Mouse (Mus musculus) CH12.LX (cell line): Measurements from ENCODE around the gene Tspo2. TPM values are rescaled to one million over a fixed set of nuclear protein-coding genes. Genes with fewer than 3 reads are reported as not detected.

ENCODE experiments used
- DNase-seq: peaks from one replicate; pipeline ENCODE4 v3.0.0-alpha.2; 2013; ENCODE audit errors: extremely low read depth
- H3K27ac ChIP-seq: 2 replicates; pipeline ENCODE4 v1.5.1; 2012; ENCODE audit warnings: low read depth, mild to moderate bottlenecking, control low read depth, moderate library complexity; ENCODE audit not compliant: insufficient read depth
- H3K27me3 ChIP-seq: replicated peaks from 2 replicates; pipeline ENCODE3; 2012; ENCODE audit warnings: inconsistent platforms
- H3K36me3 ChIP-seq, 2 experiments: replicated peaks in 1 of 2; 2 replicates each; pipeline versions ENCODE3 to v1.6.1; 2012; ENCODE audit warnings: inconsistent platforms in 1 of 2, low read length in 1 of 2, mild to moderate bottlenecking in 1 of 2, mixed read lengths in 1 of 2, moderate library complexity in 1 of 2; ENCODE audit not compliant: control insufficient read depth in 1 of 2, insufficient read depth in 1 of 2
- H3K4me1 ChIP-seq, 2 experiments: 2 replicates each; pipeline ENCODE4 v1.6.1; 2012; ENCODE audit warnings: inconsistent platforms in 1 of 2, moderate library complexity in 1 of 2; ENCODE audit not compliant: insufficient read depth in 2 of 2, control insufficient read depth in 1 of 2
- H3K4me2 ChIP-seq: 2 replicates; pipeline ENCODE4 v1.6.1; 2012; ENCODE audit warnings: low read depth, mild to moderate bottlenecking, control low read depth; ENCODE audit not compliant: poor library complexity, insufficient read depth, severe bottlenecking
- H3K4me3 ChIP-seq, 3 experiments: fragments of 150-350 bp in 1 of 3; sonication (generic) in 1 of 3; replicated peaks in 1 of 3; 2 replicates each; pipeline versions ENCODE3 to v1.5.1; 2011 to 2012; ENCODE audit warnings: low read depth in 2 of 3, low read length in 2 of 3, mild to moderate bottlenecking in 2 of 3, moderate library complexity in 2 of 3, control low read depth in 1 of 3, improper control_type of control experiment in 1 of 3, inconsistent platforms in 1 of 3, mixed read lengths in 1 of 3; ENCODE audit not compliant: poor library complexity in 1 of 3
- H3K79me2 ChIP-seq: replicated peaks from 2 replicates; pipeline ENCODE4 v1.6.1; 2012; ENCODE audit warnings: mild to moderate bottlenecking, moderate library complexity; ENCODE audit not compliant: control insufficient read depth, poor library complexity, insufficient read depth, severe bottlenecking; ENCODE audit errors: extremely low read depth
- H3K9ac ChIP-seq: 2 replicates; pipeline ENCODE4 v1.6.1; 2012; ENCODE audit warnings: low read depth, mild to moderate bottlenecking, control low read depth, moderate library complexity; ENCODE audit not compliant: insufficient read depth
- H3K9me3 ChIP-seq: replicated peaks from 2 replicates; pipeline ENCODE3; 2012; ENCODE audit warnings: low read length, inconsistent platforms, mixed read lengths
- BHLHE40 ChIP-seq: IDR thresholded peaks from 2 replicates; pipeline ENCODE4 v1.6.1; 2011; ENCODE audit warnings: mild to moderate bottlenecking, low read depth, low read length, improper control_type of control experiment
- CHD2 ChIP-seq: IDR thresholded peaks from 2 replicates; pipeline ENCODE4 v1.6.1; 2011; ENCODE audit warnings: low read length, improper control_type of control experiment
- CTCF ChIP-seq, 2 experiments: IDR thresholded peaks in 1 of 2; conservative IDR thresholded peaks in 1 of 2; 2 replicates each; pipeline ENCODE4 v1.5.1; 2011 to 2012; ENCODE audit warnings: low read depth in 2 of 2, low read length in 2 of 2, improper control_type of control experiment in 1 of 2, inconsistent platforms in 1 of 2, mild to moderate bottlenecking in 1 of 2, moderate library complexity in 1 of 2
- E2F4 ChIP-seq: IDR thresholded peaks from 2 replicates; pipeline ENCODE4 v1.6.1; 2011; ENCODE audit warnings: low read depth, low read length, improper control_type of control experiment; ENCODE audit not compliant: insufficient replicate concordance
- ELF1 ChIP-seq: IDR thresholded peaks from 2 replicates; pipeline ENCODE4 v1.6.1; 2014; ENCODE audit warnings: low read depth, mild to moderate bottlenecking, inconsistent platforms, low read length, improper control_type of control experiment
- GABPA ChIP-seq: IDR thresholded peaks from 2 replicates; pipeline ENCODE4 v1.6.1; 2012; ENCODE audit warnings: low read depth, low read length, improper control_type of control experiment, inconsistent platforms; ENCODE audit not compliant: insufficient replicate concordance
- JUND ChIP-seq: conservative IDR thresholded peaks from 2 replicates; pipeline ENCODE4 v1.6.1; 2011; ENCODE audit warnings: low read depth, low read length, improper control_type of control experiment
- MAFK ChIP-seq: IDR thresholded peaks from 2 replicates; pipeline ENCODE4 v1.6.1; 2011; ENCODE audit warnings: low read length, improper control_type of control experiment; ENCODE audit not compliant: insufficient replicate concordance
- MAX ChIP-seq: IDR thresholded peaks from 2 replicates; pipeline ENCODE4 v1.6.1; 2011; ENCODE audit warnings: low read length, improper control_type of control experiment
- MAZ ChIP-seq: IDR thresholded peaks from 2 replicates; pipeline ENCODE4 v1.6.1; 2012; ENCODE audit warnings: low read depth, mild to moderate bottlenecking, inconsistent platforms, low read length, improper control_type of control experiment, moderate library complexity
- MEF2A ChIP-seq: IDR thresholded peaks from 2 replicates; pipeline ENCODE4 v1.6.1; 2014; ENCODE audit warnings: low read depth, mild to moderate bottlenecking, inconsistent platforms, low read length, improper control_type of control experiment, borderline replicate concordance
- MXI1 ChIP-seq: IDR thresholded peaks from 2 replicates; pipeline ENCODE4 v1.6.1; 2011; ENCODE audit warnings: mild to moderate bottlenecking, low read depth, low read length, improper control_type of control experiment
- MYC ChIP-seq: IDR thresholded peaks from 2 replicates; pipeline ENCODE4 v1.6.1; 2011; ENCODE audit warnings: low read depth, mild to moderate bottlenecking, improper control_type of control experiment, low read length
- NELFE ChIP-seq: IDR thresholded peaks from 2 replicates; pipeline ENCODE4 v1.6.1; 2011; ENCODE audit warnings: low read depth, low read length, improper control_type of control experiment
- NRF1 ChIP-seq: IDR thresholded peaks from 2 replicates; pipeline ENCODE4 v1.6.1; 2014; ENCODE audit warnings: low read depth, mild to moderate bottlenecking, inconsistent platforms, low read length, improper control_type of control experiment, moderate library complexity
- PAX5 ChIP-seq: IDR thresholded peaks from 2 replicates; pipeline ENCODE4 v1.6.1; 2012; ENCODE audit warnings: low read length, inconsistent platforms, mixed read lengths
- POLR2AphosphoS2 ChIP-seq: IDR thresholded peaks from 2 replicates; pipeline ENCODE4 v1.6.1; 2011; ENCODE audit warnings: low read depth, low read length, improper control_type of control experiment
- RAD21 ChIP-seq: IDR thresholded peaks from 2 replicates; pipeline ENCODE4 v1.6.1; 2011; ENCODE audit warnings: low read depth, mild to moderate bottlenecking, low read length, improper control_type of control experiment, moderate library complexity
- SIN3A ChIP-seq: IDR thresholded peaks from 2 replicates; pipeline ENCODE4 v1.6.1; 2012; ENCODE audit warnings: low read length, improper control_type of control experiment, inconsistent platforms
- TBP ChIP-seq: conservative IDR thresholded peaks from 2 replicates; pipeline ENCODE4 v1.6.1; 2011; ENCODE audit warnings: low read depth, low read length, improper control_type of control experiment
- TCF12 ChIP-seq: IDR thresholded peaks from 2 replicates; pipeline ENCODE4 v1.6.1; 2014; ENCODE audit warnings: low read depth, mild to moderate bottlenecking, inconsistent platforms, low read length, improper control_type of control experiment
- UBTF ChIP-seq: IDR thresholded peaks from 2 replicates; pipeline ENCODE4 v1.6.1; 2012; ENCODE audit warnings: low read depth, mild to moderate bottlenecking, inconsistent platforms, low read length, improper control_type of control experiment, moderate library complexity
- USF1 ChIP-seq: IDR thresholded peaks from 2 replicates; pipeline ENCODE4 v1.6.1; 2014; ENCODE audit warnings: low read depth, mild to moderate bottlenecking, inconsistent platforms, low read length, improper control_type of control experiment
- USF2 ChIP-seq: conservative IDR thresholded peaks from 2 replicates; pipeline ENCODE4 v1.6.1; 2011; ENCODE audit warnings: low read depth, low read length, improper control_type of control experiment
- ZC3H11A ChIP-seq: IDR thresholded peaks from 2 replicates; pipeline ENCODE4 v1.6.1; 2012; ENCODE audit warnings: low read depth, mild to moderate bottlenecking, inconsistent platforms, low read length, improper control_type of control experiment
- ZKSCAN1 ChIP-seq: IDR thresholded peaks from 2 replicates; pipeline ENCODE4 v1.6.1; 2012; ENCODE audit warnings: low read depth, inconsistent platforms, low read length, improper control_type of control experiment, borderline replicate concordance
- ZMIZ1 ChIP-seq: IDR thresholded peaks from 2 replicates; pipeline ENCODE4 v1.6.1; 2012; ENCODE audit warnings: low read depth, mild to moderate bottlenecking, inconsistent platforms, low read length, improper control_type of control experiment
- ZNF384 ChIP-seq: IDR thresholded peaks from 2 replicates; pipeline ENCODE4 v1.6.1; 2012; ENCODE audit warnings: low read depth, low read length, improper control_type of control experiment, inconsistent platforms
- dilution Hi-C: fragments of 300-500 bp; cut with MboI; formaldehyde crosslinking; loops from 2 replicates; pipeline ENCODE4 v1.14.3; 2020; ENCODE audit warnings: low sequenced_read_pairs; ENCODE audit not compliant: extremely low pct_unique_long_range_greater_than_20kb, extremely low pct_ligation_motif_present
- in situ Hi-C: fragments of 300-500 bp; cut with MboI; formaldehyde crosslinking; loops from 3 replicates; pipeline ENCODE4 v1.14.3; 2019; ENCODE audit warnings: low sequenced_read_pairs, low pct_ligation_motif_present, low pct_unique_long_range_greater_than_20kb, mixed read lengths
- polyA plus RNA-seq: library from polyadenylated mRNA; unstranded; fragments of >175 nt; gene quantifications from 2 replicates; pipeline ENCODE4 v1.2.1, GENCODE M21; 2012; ENCODE audit warnings: low read depth; ENCODE audit not compliant: insufficient read length
- total RNA-seq, 2 experiments: library from RNA; depleted of rRNA; stranded (reverse); fragments of 300-350 nt in 1 of 2; fragments of >200 nt in 1 of 2; gene quantifications; 2 replicates each; pipeline ENCODE4 v1.2.3; 2012 to 2014

The Tspo2 gene
- total and polyA plus RNA-seq, 3 experiments, result not detected

- H3K4me1 ChIP-seq, result no peaks in the 10 kb centered on the region
- dilution Hi-C loops, result no loop called here
- H3K9ac ChIP-seq, result no peak overlapping the region
- H3K27ac ChIP-seq, result no peak overlapping the region
- in situ Hi-C loops, result loop anchor here (10.0 to 25.0 kb wide), 2 partner anchors 147 to 954 kb away; no protein-coding TSS in a partner anchor
- no peak overlapping the region for H3K4me3 ChIP-seq
- no peak for TF ChIP-seq USF1
- no peak for TF ChIP-seq MYC
- TF ChIP-seq UBTF, result no peak
- TF ChIP-seq POLR2AphosphoS2, result no peak
- TF ChIP-seq USF2, result no peak
- no peak for TF ChIP-seq ZMIZ1
- no peak for TF ChIP-seq ZNF384
- no peak for TF ChIP-seq NELFE
- TF ChIP-seq TBP, result no peak
- TF ChIP-seq ZKSCAN1, result no peak
- TF ChIP-seq ELF1, result no peak
- no peak for TF ChIP-seq NRF1
- TF ChIP-seq MAZ, result no peak
- no peak for TF ChIP-seq JUND
- TF ChIP-seq PAX5, result no peak
- TF ChIP-seq SIN3A, result no peak
- TF ChIP-seq MXI1, result no peak
- TF ChIP-seq, all 38 proteins: peak for 0
- no peaks in the 10 kb centered on the region for H3K36me3 ChIP-seq
- peaks cover 4% of the 10 kb centered on the region for H3K27me3 ChIP-seq
- DNase-seq, result no peak
- H3K4me2 ChIP-seq, result no peak overlapping the region
- no peaks in the 10 kb centered on the region for H3K9me3 ChIP-seq
- no peaks in the 10 kb centered on the region for H3K79me2 ChIP-seq
These were observed 6.8 kb upstream of the Tspo2 start for GRCm38 (mm10) chr17:48457971-48458653.

- DNase-seq, result no peak
- dilution Hi-C loops, result no loop called here
- Histone ChIP-seq H3K36me3 (no peaks in the 10 kb centered on the region), H3K4me2 (no peak overlapping the region), H3K4me1 (peaks cover 3% of the 10 kb centered on the region in 2 experiments; a peak in 2 of 4 replicates), H3K79me2 (no peaks in the 10 kb centered on the region), H3K27ac (no peak overlapping the region), H3K27me3 (peaks cover 4% of the 10 kb centered on the region), H3K4me3 (no peak overlapping the region), H3K9ac (no peak overlapping the region), H3K9me3 (no peaks in the 10 kb centered on the region)
- in situ Hi-C loops, result loop anchor here (10.0 to 25.0 kb wide), 2 partner anchors 149 to 956 kb away; no protein-coding TSS in a partner anchor
- TF ChIP-seq USF1, result no peak
- no peak for TF ChIP-seq TCF12
- TF ChIP-seq BHLHE40, result no peak
- no peak for TF ChIP-seq ZC3H11A
- no peak for TF ChIP-seq CTCF (conservative IDR thresholded peaks at IDR 0.05 in 1 of 2, IDR thresholded peaks at IDR 0.05 in 1 of 2; ENCODE audit: low read depth in 2 of 2, low read length in 2 of 2)
- TF ChIP-seq MAFK, result no peak
- TF ChIP-seq E2F4, result no peak
- no peak for TF ChIP-seq RAD21
- no peak for TF ChIP-seq GABPA
- no peak for TF ChIP-seq MEF2A
- TF ChIP-seq NRF1, result no peak
- no peak for TF ChIP-seq MAX
- TF ChIP-seq CHD2, result no peak
- TF ChIP-seq MYC, result no peak
- no peak for TF ChIP-seq MXI1
- TF ChIP-seq PAX5, result no peak
- TF ChIP-seq SIN3A, result no peak
These were observed 4.6 kb upstream of the Tspo2 start for GRCm38 (mm10) chr17:48455955-48456354.
